Mouse (Mus musculus): ENCODE measurements around the gene Med24.
A peak's percentile ranks its signal among the peaks of the same experiment; 100 is the strongest.
"Not testable (repeated sequence)": the region's sequence is repeated elsewhere in the genome, so short reads cannot be mapped to it uniquely, and the experiment has no call there.

Med24 gene

GRCm38 (mm10) chr11:98745932-98746853 lies 17.0 kb upstream of the Med24 start:
- no peak for DNase-seq (ENCODE audit: low read depth)

GRCm38 (mm10) chr11:98744456-98745019 lies 15.3 kb upstream of the Med24 start:
- DNase-seq (ENCODE audit: low read depth): no peak

GRCm38 (mm10) chr11:98743655-98744345 lies 14.6 kb upstream of the Med24 start:
- no peak for DNase-seq (ENCODE audit: low read depth)

GRCm38 (mm10) chr11:98742397-98743291 lies 13.4 kb upstream of the Med24 start:
- DNase-seq (ENCODE audit: low read depth): peak; percentile 24

GRCm38 (mm10) chr11:98741622-98742396 lies 12.6 kb upstream of the Med24 start:
- peak; percentile 79 for DNase-seq (ENCODE audit: low read depth)

- DNase-seq (ENCODE audit: low read depth): peak; percentile 48
Measured at GRCm38 (mm10) chr11:98741051-98741620, 11.9 kb upstream of the Med24 start.

- DNase-seq (ENCODE audit: low read depth): peak; percentile 61
Measured at GRCm38 (mm10) chr11:98740393-98741050, 11.3 kb upstream of the Med24 start, which contains the start of gene Thra. TSS of gene Thra (plus strand) at chr11:98740638.

- DNase-seq (ENCODE audit: low read depth): no peak
Measured at GRCm38 (mm10) chr11:98740026-98740392, 10.8 kb upstream of the Med24 start.

GRCm38 (mm10) chr11:98738925-98739324 lies 9.7 kb upstream of the Med24 start:
- no peak for DNase-seq (ENCODE audit: low read depth)

- no peak for DNase-seq (ENCODE audit: low read depth)
Measured at GRCm38 (mm10) chr11:98738428-98738911, 9.2 kb upstream of the Med24 start.

- not testable (repeated sequence) for DNase-seq (ENCODE audit: low read depth)
Measured at GRCm38 (mm10) chr11:98737220-98737619, 8.0 kb upstream of the Med24 start.

- DNase-seq (ENCODE audit: low read depth): no peak
Measured at GRCm38 (mm10) chr11:98736176-98736575, 6.9 kb upstream of the Med24 start.

- DNase-seq (ENCODE audit: low read depth): no peak
Measured at GRCm38 (mm10) chr11:98735111-98735510, 5.9 kb upstream of the Med24 start.

GRCm38 (mm10) chr11:98734020-98734419 lies 4.8 kb upstream of the Med24 start:
- DNase-seq (ENCODE audit: low read depth): peak; percentile 50

- DNase-seq (ENCODE audit: low read depth): no peak
Measured at GRCm38 (mm10) chr11:98731134-98731533, 1.9 kb upstream of the Med24 start.

GRCm38 (mm10) chr11:98730727-98731126 lies 1.5 kb upstream of the Med24 start:
- DNase-seq (ENCODE audit: low read depth): no peak

- no peak for DNase-seq (ENCODE audit: low read depth)
Measured at GRCm38 (mm10) chr11:98725926-98726506, 3.2 kb downstream of the Med24 start.

GRCm38 (mm10) chr11:98723098-98723497 lies 6.1 kb downstream of the Med24 start:
- no peak for DNase-seq (ENCODE audit: low read depth)

GRCm38 (mm10) chr11:98721458-98722226 lies 7.6 kb downstream of the Med24 start:
- DNase-seq (ENCODE audit: low read depth): no peak
